Mouse (Mus musculus) forebrain, embryonic 12.5 days (tissue): ENCODE measurements around the gene Ube2q2. TPM values are rescaled to one million over a fixed set of nuclear protein-coding genes. Genes with fewer than 3 reads are reported as not detected.
"Not testable (repeated sequence)": the region's sequence is repeated elsewhere in the genome, so short reads cannot be mapped to it uniquely, and the experiment has no call there.

Experiments used
- ATAC-seq: fragments of 200-750 bp; cut with Nextera tagmentation; 2 replicates; pipeline ENCODE4 v1.8.0; 2017; ENCODE audit warnings: moderate TSS enrichment; ENCODE audit not compliant: low FRiP score
- H3K27ac ChIP-seq: fragments of 300-500 bp; sonication (generic); 2 replicates; pipeline ENCODE4 v1.5.1; 2016; ENCODE audit warnings: mild to moderate bottlenecking
- H3K27me3 ChIP-seq: fragments of 300-500 bp; sonication (generic); 2 replicates; pipeline ENCODE4 v1.6.1; 2016; ENCODE audit warnings: mild to moderate bottlenecking
- H3K36me3 ChIP-seq: fragments of 300-500 bp; sonication (generic); replicated peaks from 2 replicates; pipeline ENCODE4 v1.6.1; 2016; ENCODE audit warnings: mild to moderate bottlenecking
- H3K4me1 ChIP-seq: fragments of 300-500 bp; sonication (generic); 2 replicates; pipeline ENCODE4 v1.6.1; 2016
- H3K4me2 ChIP-seq: fragments of 300-500 bp; sonication (generic); 2 replicates; pipeline ENCODE4 v1.6.1; 2016; ENCODE audit warnings: mild to moderate bottlenecking, moderate library complexity
- H3K4me3 ChIP-seq: fragments of 300-500 bp; sonication (generic); replicated peaks from 2 replicates; pipeline ENCODE4 v1.5.1; 2016; ENCODE audit warnings: mild to moderate bottlenecking
- H3K9ac ChIP-seq: fragments of 300-500 bp; sonication (generic); 2 replicates; pipeline ENCODE4 v1.6.1; 2016; ENCODE audit warnings: mild to moderate bottlenecking
- H3K9me3 ChIP-seq: fragments of 300-500 bp; sonication (generic); 2 replicates; pipeline ENCODE4 v1.6.1; 2016
- WGBS: fragments of 180-500 bp; shearing (Covaris S2); methylation state at CpG from one replicate; pipeline ENCODE4 v1.1.7; 2016; 5-methylcytosine and 5-hydroxymethylcytosine counted together
- polyA plus RNA-seq: library from polyadenylated mRNA; unstranded; fragments of >200 nt; fragmentation: Nextera tagmentation; extraction: Ambion mirVana; gene quantifications from 2 replicates; pipeline ENCODE4 v1.2.1, GENCODE M21; 2016

The Ube2q2 gene
- 44.8 and 46.5 TPM in 2 replicates for polyA plus RNA-seq

- peaks cover 23% of the 10 kb centered on the region for H3K4me1 ChIP-seq
- peak within 1 kb of the TSS; percentile 89 for H3K4me3 ChIP-seq
- peak; percentile 85 for ATAC-seq
- WGBS: under 1% methylated on average over 67 of the region's 81 CpGs
- peak within 1 kb of the TSS; percentile 81 for H3K27ac ChIP-seq
- H3K36me3 ChIP-seq: 0 out of 2 replicates have a peak, but pooled peaks cover 2% of the 10 kb centered on the region
- H3K27me3 ChIP-seq: no peaks in the 10 kb centered on the region
- no peaks in the 10 kb centered on the region for H3K9me3 ChIP-seq
- H3K9ac ChIP-seq: peak within 1 kb of the TSS; percentile 93
- peak within 1 kb of the TSS; percentile 76 for H3K4me2 ChIP-seq
Observed at GRCm38 (mm10) chr9:55148854-55149498, at the start of gene Ube2q2. Ube2q2 (plus strand) TSS chr9:55148854.

DNA sequence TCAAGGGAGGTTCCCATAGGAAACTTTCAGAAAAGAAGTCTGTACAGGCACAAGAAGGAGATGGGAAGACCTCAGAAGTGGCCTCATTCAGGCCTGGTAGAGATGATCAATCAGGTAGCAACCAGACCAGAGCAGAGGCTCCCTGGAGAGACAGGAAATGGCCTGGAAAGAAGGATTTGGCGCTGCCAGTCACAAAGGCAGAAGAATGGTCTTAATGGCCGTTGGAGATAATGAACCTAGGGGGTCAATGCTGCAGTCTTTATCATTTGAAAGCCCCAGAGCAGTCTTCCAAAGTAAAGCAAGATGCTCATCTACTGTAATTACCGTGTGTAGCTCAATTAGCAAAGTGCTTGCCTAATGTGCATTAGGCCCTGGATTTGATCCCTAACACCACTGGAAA lies 47.5 kb upstream of the Ube2q2 start:
- Histone ChIP-seq H3K27me3 (no peaks in the 10 kb centered on the region), H3K36me3 (no peaks in the 10 kb centered on the region), H3K9me3 (no peaks in the 10 kb centered on the region), H3K27ac (no peak overlapping the region), H3K4me3 (no peak overlapping the region), H3K4me1 (no peaks in the 10 kb centered on the region), H3K4me2 (no peak overlapping the region), H3K9ac (no peak overlapping the region)
- ATAC-seq: no peak
- WGBS: 52% methylated on average over 3 of the region's 3 CpGs

DNA sequence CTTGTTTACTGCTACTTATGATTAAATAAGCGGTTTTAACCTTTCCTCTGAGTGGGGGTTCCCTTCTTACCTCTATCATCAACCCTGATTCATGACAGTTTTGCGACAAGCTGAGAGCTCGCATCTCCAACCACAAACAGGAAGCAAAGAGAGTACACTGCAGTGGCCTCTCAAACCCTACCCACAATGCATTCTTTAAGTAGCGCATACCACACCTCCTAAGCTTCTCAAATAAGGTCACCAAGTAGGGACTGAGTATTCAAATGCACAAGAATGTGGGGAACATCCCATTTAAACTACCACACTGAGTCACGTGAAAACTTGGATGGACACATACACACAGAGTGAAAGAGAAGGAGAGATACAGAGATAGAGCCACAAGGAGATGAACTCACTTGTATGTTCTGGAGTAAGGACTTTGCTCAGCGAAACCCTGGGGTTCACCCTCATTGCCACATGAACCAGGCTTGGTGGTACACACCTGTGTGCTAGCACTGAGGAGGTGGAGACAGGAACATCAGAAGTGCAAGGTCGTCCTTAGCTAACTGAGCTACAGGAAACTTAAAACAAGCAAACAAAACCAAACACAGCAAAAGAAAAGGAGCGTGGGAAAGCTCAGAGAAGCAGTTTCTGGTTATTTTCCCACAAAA lies 46.3 kb upstream of the Ube2q2 start:
- no peaks in the 10 kb centered on the region for H3K4me1 ChIP-seq
- ATAC-seq: no peak
- H3K36me3 ChIP-seq: no peaks in the 10 kb centered on the region
- no peak overlapping the region for H3K9ac ChIP-seq
- H3K27me3 ChIP-seq: no peaks in the 10 kb centered on the region
- H3K4me2 ChIP-seq: no peak overlapping the region
- no peak overlapping the region for H3K27ac ChIP-seq
- H3K9me3 ChIP-seq: no peaks in the 10 kb centered on the region
- WGBS: 93% methylated on average over 8 of the region's 8 CpGs
- H3K4me3 ChIP-seq: no peak overlapping the region

DNA sequence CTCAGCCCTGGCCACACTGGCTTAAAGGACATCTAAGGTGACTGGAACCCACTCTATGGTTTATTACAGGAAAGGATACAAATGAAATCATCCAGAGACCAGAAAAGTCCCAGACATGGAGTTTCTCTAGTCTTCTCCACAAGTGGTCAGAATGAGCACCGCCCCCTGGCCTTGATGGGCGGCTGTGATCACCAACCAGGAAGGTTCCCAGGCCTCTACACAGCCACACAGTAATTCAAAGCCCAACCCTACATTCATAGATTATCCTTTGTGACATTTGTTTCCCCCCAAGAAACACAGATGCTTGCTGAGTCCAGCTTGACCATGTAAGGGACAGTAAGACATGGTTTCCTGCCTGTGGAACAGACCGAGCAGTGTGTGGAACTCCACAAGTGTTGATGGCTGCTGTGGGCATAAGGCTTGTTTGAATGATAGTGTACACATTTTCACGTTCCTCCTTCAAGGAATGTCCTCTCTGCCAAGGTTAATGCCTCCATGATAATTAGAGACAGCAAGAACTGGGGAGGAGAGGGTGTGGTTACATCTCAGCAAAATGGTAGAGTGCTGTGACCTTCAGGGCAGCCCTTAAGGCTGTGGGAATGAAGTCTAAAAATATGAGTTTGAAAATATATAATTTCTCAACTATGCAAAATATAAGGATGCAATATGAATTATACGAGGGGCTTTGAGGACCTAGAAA lies 45.6 kb upstream of the Ube2q2 start:
- 90% methylated on average over 5 of the region's 5 CpGs for WGBS
- ATAC-seq: no peak
- Histone ChIP-seq H3K4me2 (no peak overlapping the region), H3K4me3 (no peak overlapping the region), H3K9ac (no peak overlapping the region), H3K27ac (no peak overlapping the region), H3K9me3 (no peaks in the 10 kb centered on the region), H3K36me3 (no peaks in the 10 kb centered on the region), H3K4me1 (no peaks in the 10 kb centered on the region), H3K27me3 (no peaks in the 10 kb centered on the region)

DNA sequence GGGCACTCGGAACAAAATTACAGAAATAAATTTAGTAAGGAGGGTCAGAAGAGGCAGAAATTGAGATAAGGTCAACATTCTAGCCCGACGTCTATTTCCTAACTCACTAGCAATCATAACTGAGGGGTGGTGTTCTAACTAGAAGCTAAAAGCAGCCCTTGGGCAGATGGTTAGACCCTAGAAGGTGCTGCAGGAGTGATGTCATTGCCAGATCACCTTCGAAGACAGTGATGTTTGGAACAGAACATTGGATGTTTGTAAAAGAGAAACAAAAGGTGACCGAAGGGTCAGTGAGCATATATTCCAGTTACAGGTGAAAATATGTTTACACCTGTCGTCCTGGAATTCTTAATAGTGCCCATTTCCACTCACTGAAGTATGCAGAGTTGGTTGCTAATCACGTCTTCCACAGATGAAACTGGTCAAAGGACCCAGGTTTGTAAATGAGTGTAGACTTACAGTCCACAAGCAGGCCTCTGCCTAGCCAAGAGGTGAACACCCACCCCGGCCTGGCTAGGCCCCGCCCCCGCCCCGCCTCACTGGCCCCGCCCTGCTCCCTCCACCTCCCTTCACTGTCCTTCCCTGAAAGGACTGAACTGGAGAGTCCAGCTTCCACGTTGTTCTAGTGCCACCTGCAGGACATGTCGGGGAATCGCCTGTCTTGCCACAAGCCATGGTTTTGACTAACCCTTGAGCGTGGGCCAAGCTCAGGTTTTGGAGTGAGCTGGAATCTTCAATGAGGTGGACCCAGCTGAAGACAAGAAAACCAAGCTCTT lies 38.4 kb upstream of the Ube2q2 start:
- no peak overlapping the region for H3K9ac ChIP-seq
- peak; percentile 88 for ATAC-seq
- no peaks in the 10 kb centered on the region for H3K4me1 ChIP-seq
- no peaks in the 10 kb centered on the region for H3K27me3 ChIP-seq
- WGBS: 30% methylated on average over 16 of the region's 16 CpGs
- H3K9me3 ChIP-seq: no peaks in the 10 kb centered on the region
- no peak overlapping the region for H3K4me2 ChIP-seq
- no peak overlapping the region for H3K4me3 ChIP-seq
- H3K27ac ChIP-seq: no peak overlapping the region
- H3K36me3 ChIP-seq: no peaks in the 10 kb centered on the region

DNA sequence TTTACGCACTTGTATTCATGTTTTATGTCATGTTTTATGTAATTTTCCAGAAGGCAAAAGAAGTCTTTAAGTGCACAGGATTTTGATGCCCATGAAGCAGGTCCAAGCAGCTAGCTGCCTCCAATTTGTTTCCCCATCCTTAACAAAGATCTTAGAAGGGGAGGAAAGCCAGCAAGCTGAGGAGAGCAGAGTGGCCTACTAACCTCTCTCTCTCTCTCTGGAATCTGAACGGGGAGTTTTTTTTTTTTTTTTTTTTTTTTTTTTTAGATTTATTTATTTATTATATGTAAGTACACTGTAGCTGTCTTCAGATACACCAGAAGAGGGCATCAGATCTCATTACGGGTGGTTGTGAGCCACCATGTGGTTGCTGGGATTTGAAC lies 37.8 kb upstream of the Ube2q2 start:
- H3K36me3 ChIP-seq, H3K4me2 ChIP-seq, H3K27me3 ChIP-seq, H3K9ac ChIP-seq, ATAC-seq, H3K4me1 ChIP-seq, H3K27ac ChIP-seq, H3K4me3 ChIP-seq, H3K9me3 ChIP-seq: not testable (repeated sequence)
- 24% methylated on average over 3 of the region's 3 CpGs for WGBS

- Histone ChIP-seq H3K27ac (no peak overlapping the region), H3K9me3 (no peaks in the 10 kb centered on the region), H3K4me2 (no peak overlapping the region), H3K4me3 (no peak overlapping the region), H3K27me3 (no peaks in the 10 kb centered on the region), H3K36me3 (no peaks in the 10 kb centered on the region), H3K4me1 (no peaks in the 10 kb centered on the region), H3K9ac (no peak overlapping the region)
- ATAC-seq: no peak
- WGBS: 88% methylated on average over 1 of the region's 1 CpGs
Observed at GRCm38 (mm10) chr9:55114752-55115151, 33.9 kb upstream of the Ube2q2 start.

GRCm38 (mm10) chr9:55117293-55118055 lies 31.2 kb upstream of the Ube2q2 start:
- Histone ChIP-seq H3K27me3 (no peaks in the 10 kb centered on the region), H3K9ac (no peak overlapping the region), H3K27ac (no peak overlapping the region), H3K36me3 (no peaks in the 10 kb centered on the region), H3K9me3 (no peaks in the 10 kb centered on the region), H3K4me1 (no peaks in the 10 kb centered on the region), H3K4me3 (no peak overlapping the region), H3K4me2 (no peak overlapping the region)
- WGBS: 67% methylated on average over 5 of the region's 5 CpGs
- ATAC-seq: no peak

DNA sequence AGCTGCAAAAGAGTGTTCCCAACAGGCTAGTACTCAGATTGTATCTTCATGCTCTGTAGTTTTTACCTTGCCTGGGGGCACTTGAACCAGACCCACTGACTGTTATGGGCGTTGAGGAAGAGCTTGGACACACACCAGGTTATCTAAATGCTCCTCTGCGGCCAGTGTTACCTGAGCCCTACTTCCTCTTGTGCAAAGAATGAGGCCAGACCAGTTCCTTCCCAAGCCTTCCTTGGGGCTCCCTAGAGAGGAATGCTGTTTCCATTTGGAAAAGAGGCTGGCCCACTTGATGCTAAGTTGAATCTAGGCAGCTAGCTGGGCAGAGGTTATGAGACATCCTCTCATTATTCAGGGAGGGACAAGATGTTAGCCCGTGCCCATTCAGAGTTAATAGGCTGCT lies 26.1 kb upstream of the Ube2q2 start:
- no peaks in the 10 kb centered on the region for H3K36me3 ChIP-seq
- H3K27me3 ChIP-seq: no peaks in the 10 kb centered on the region
- ATAC-seq: no peak
- 64% methylated on average over 3 of the region's 3 CpGs for WGBS
- no peak overlapping the region for H3K9ac ChIP-seq
- H3K27ac ChIP-seq: no peak overlapping the region
- H3K4me3 ChIP-seq: no peak overlapping the region
- H3K4me2 ChIP-seq: no peak overlapping the region
- H3K9me3 ChIP-seq: no peaks in the 10 kb centered on the region
- no peaks in the 10 kb centered on the region for H3K4me1 ChIP-seq

DNA sequence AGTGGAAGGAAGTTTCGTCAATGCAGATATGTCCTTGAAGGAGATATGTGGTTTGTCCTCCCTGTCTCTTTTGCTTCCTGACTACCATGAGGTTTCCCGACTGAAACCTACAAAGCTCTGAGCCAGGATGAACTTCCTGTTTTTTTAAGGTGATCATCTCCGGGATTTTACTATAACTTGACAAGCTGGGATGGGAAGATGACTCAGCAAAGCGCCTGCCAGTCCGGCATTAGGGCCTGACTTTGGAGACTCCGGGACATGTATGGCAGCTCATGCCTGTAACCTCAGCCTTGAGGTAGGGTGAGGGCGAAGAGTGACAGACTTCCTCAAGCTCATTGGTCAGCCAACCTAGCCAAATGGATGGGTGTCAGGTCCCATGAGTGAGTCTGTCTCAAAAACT lies 22.9 kb upstream of the Ube2q2 start:
- 89% methylated on average over 7 of the region's 7 CpGs for WGBS
- H3K27ac ChIP-seq: no peak overlapping the region

GRCm38 (mm10) chr9:55126295-55126694 lies 22.4 kb upstream of the Ube2q2 start:
- ATAC-seq: no peak
- Histone ChIP-seq H3K36me3 (no peaks in the 10 kb centered on the region), H3K4me1 (no peaks in the 10 kb centered on the region), H3K27ac (no peak overlapping the region), H3K4me2 (no peak overlapping the region), H3K4me3 (no peak overlapping the region), H3K9ac (no peak overlapping the region), H3K9me3 (no peaks in the 10 kb centered on the region), H3K27me3 (no peaks in the 10 kb centered on the region)
- 71% methylated on average over 1 of the region's 1 CpGs for WGBS

More for the DNA sequence above, 22.9 kb upstream of the Ube2q2 start:
- Histone ChIP-seq H3K27me3 (no peaks in the 10 kb centered on the region), H3K36me3 (no peaks in the 10 kb centered on the region), H3K9me3 (no peaks in the 10 kb centered on the region), H3K9ac (no peak overlapping the region), H3K4me3 (no peak overlapping the region), H3K4me1 (no peaks in the 10 kb centered on the region), H3K4me2 (no peak overlapping the region)
- ATAC-seq: no peak

DNA sequence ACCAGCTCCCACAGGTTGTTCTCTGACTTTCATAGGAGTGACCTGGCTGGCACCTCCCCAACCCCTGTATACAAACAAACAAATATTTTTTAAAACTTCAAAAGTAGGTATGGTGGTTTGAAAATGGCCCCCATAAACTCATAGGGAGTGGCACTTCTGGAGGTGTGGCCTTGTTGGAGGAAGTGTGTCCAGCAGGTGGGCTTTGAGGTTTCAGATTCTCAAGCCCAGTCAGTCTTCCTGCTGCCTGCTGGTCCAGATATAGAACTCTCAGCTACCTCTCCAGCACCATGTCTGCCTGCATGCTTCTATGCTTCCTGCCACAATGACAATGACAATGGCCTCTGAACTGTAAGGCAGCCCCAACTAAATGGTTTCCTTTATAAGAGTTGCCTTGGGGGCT lies 16.8 kb upstream of the Ube2q2 start:
- no peak overlapping the region for H3K4me2 ChIP-seq
- H3K27ac ChIP-seq: no peak overlapping the region
- H3K36me3 ChIP-seq: no peaks in the 10 kb centered on the region
- H3K9me3 ChIP-seq: no peaks in the 10 kb centered on the region
- H3K4me1 ChIP-seq: no peaks in the 10 kb centered on the region
- H3K4me3 ChIP-seq: no peak overlapping the region
- H3K9ac ChIP-seq: no peak overlapping the region
- no peak for ATAC-seq
- H3K27me3 ChIP-seq: no peaks in the 10 kb centered on the region
